Mouse (Mus musculus): ENCODE measurements at regions not wholly inside any gene's neighbourhood (a gene's known extent, or its start where the extent isn't known, plus 50 kb on each side); places are given as distances from the start of the nearest gene placed in this dataset.

DNA sequence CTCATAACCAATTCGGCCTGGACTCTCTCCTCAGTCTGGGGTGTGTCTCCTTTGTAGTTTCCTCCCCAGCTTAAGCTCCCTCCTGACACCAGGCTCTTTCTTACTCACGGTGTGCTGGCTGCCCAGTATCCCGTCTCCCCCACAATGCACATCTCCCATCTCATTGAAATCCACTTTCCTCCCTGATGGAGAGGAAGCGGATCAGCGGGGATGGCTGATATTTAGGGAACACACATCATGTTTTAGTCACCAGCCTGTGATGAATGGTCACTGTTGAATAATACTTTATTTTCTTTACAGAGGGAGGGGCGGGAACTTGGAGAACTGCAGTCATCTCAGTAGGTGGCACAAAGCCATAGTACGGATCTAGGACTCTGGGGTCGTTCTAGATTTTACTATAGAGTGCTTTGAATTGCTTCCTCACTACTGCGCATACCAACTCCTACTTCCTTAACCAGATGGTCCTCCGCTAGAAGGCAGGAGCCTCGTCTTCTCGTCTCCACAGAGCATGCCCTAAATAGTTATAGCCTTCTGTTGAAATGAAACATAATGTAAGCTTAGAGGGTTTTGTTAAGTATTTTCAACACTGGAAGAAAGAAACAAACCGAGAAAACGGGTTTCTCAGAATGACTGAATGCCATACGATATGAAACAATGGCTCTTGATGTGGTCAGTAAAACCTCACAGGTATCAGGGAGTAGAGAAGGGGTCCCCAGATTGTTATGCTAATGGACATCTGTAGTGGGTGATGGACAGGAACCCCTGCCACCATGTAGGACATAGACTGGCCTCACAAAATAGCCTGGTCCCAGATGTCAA lies 139.2 kb upstream of the Rap1b start:
- no peak for TF ChIP-seq CTCF (IDR thresholded peaks at IDR 0.05; ENCODE audit: low read depth)
- Histone ChIP-seq H3K4me2 (ENCODE audit: low read depth, low read length) (no peak overlapping the region), H3K4me3 (ENCODE audit: low read length) (no peak overlapping the region), H3K9ac (replicated peaks; ENCODE audit: low read length) (no peak overlapping the region), H3K9me3 (ENCODE audit: low read length) (no peaks in the 10 kb centered on the region), H3K4me1 (ENCODE audit: insufficient read depth, low read length) (no peaks in the 10 kb centered on the region), H3K27ac (no peak overlapping the region), H3K27me3 (ENCODE audit: insufficient read depth, low read length) (no peaks in the 10 kb centered on the region), H3K36me3 (ENCODE audit: insufficient read depth, low read length) (no peaks in the 10 kb centered on the region)
- DNase-seq (ENCODE audit: low spot score) = no peak
- WGBS = 71% methylated on average over 15 of the region's 15 CpGs
- no peak for ATAC-seq

DNA sequence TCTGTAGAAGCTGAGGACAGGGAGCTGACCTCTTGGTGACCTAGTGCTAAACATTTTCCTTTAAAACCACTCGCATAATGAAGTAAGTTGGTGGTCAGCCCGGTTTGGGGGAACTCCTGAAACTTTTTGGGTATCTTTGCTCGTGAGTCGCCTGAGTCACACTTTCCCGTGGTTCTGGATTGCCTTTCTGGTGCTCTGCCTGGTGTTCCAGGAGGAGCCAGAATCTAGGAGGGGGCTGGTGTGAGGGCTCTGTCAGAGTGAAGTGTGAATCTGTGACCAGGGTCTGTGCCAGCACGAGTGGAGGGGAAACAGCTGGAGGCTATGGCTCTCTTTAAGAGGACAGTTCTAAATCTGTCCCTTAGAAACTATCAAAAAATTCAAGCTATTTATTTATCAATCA lies 141.8 kb upstream of the Rap1b start:
- Histone ChIP-seq H3K27me3 (ENCODE audit: insufficient read depth, low read length) (no peaks in the 10 kb centered on the region), H3K27ac (no peak overlapping the region), H3K4me2 (ENCODE audit: low read depth, low read length) (no peak overlapping the region), H3K4me3 (ENCODE audit: low read length) (no peak overlapping the region), H3K4me1 (ENCODE audit: insufficient read depth, low read length) (no peaks in the 10 kb centered on the region), H3K36me3 (ENCODE audit: insufficient read depth, low read length) (no peaks in the 10 kb centered on the region), H3K9ac (replicated peaks; ENCODE audit: low read length) (no peak overlapping the region), H3K9me3 (ENCODE audit: low read length) (no peaks in the 10 kb centered on the region)
- ATAC-seq (no peak), DNase-seq (ENCODE audit: low spot score) (no peak)
- TF ChIP-seq CTCF (IDR thresholded peaks at IDR 0.05; ENCODE audit: low read depth) = no peak
- 64% methylated on average over 6 of the region's 6 CpGs for WGBS

DNA sequence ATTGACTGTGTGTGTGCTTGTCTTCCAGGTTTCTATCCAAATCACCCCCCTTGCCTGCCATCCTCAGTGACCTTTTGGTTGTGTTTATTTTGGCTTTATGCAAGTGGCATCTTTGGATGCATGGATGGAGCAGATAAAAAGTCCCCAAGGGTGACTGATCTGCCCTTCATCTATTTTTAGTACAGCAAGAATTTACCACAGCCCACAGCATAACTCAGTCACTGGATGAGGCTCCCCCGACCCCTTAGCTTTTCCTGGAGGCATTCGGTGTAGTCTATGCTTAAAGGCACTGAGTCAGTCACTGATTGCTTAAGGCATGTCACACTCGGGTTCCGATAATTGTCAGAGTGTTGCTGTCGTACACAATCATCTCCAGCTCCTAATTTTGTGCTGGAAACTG lies 142.2 kb upstream of the Rap1b start:
- no peak overlapping the region for H3K9ac ChIP-seq (replicated peaks; ENCODE audit: low read length)
- H3K36me3 ChIP-seq (ENCODE audit: insufficient read depth, low read length) = no peaks in the 10 kb centered on the region
- ATAC-seq (no peak), DNase-seq (ENCODE audit: low spot score) (no peak)
- no peak overlapping the region for H3K4me2 ChIP-seq (ENCODE audit: low read depth, low read length)
- TF ChIP-seq CTCF (IDR thresholded peaks at IDR 0.05; ENCODE audit: low read depth) = no peak
- no peaks in the 10 kb centered on the region for H3K27me3 ChIP-seq (ENCODE audit: insufficient read depth, low read length)
- no peaks in the 10 kb centered on the region for H3K9me3 ChIP-seq (ENCODE audit: low read length)
- H3K4me3 ChIP-seq (ENCODE audit: low read length) = no peak overlapping the region
- 80% methylated on average over 5 of the region's 5 CpGs for WGBS
- H3K4me1 ChIP-seq (ENCODE audit: insufficient read depth, low read length) = no peaks in the 10 kb centered on the region
- no peak overlapping the region for H3K27ac ChIP-seq

DNA sequence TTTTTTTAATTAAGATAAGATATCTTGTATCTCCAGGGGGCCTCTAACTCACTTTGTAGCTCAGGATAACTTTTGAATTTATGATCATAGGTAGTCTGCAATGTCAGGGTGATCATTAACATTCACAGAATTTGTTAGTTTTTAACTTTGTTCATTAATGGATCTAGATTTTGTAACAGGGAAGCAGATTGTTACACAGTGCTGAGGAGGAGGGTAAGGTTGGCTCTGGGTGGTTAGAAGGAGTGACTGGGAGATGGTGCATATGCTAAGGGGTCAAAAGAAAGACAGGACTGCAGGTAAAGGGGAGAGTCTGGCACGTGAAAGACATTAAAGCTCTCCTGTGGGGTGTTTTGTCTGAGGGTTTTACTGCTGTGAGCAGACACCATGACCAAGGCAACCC lies 145.3 kb upstream of the Rap1b start:
- H3K27me3 ChIP-seq (ENCODE audit: insufficient read depth, low read length) = no peaks in the 10 kb centered on the region
- 81% methylated on average over 1 of the region's 1 CpGs for WGBS
- no peak overlapping the region for H3K9ac ChIP-seq (replicated peaks; ENCODE audit: low read length)
- H3K27ac ChIP-seq = no peak overlapping the region
- no peaks in the 10 kb centered on the region for H3K36me3 ChIP-seq (ENCODE audit: insufficient read depth, low read length)
- H3K4me1 ChIP-seq (ENCODE audit: insufficient read depth, low read length) = no peaks in the 10 kb centered on the region
- H3K4me2 ChIP-seq (ENCODE audit: low read depth, low read length) = no peak overlapping the region
- DNase-seq (ENCODE audit: low spot score) (no peak), ATAC-seq (no peak)
- no peaks in the 10 kb centered on the region for H3K9me3 ChIP-seq (ENCODE audit: low read length)
- TF ChIP-seq CTCF (IDR thresholded peaks at IDR 0.05; ENCODE audit: low read depth) = no peak
- H3K4me3 ChIP-seq (ENCODE audit: low read length) = no peak overlapping the region

DNA sequence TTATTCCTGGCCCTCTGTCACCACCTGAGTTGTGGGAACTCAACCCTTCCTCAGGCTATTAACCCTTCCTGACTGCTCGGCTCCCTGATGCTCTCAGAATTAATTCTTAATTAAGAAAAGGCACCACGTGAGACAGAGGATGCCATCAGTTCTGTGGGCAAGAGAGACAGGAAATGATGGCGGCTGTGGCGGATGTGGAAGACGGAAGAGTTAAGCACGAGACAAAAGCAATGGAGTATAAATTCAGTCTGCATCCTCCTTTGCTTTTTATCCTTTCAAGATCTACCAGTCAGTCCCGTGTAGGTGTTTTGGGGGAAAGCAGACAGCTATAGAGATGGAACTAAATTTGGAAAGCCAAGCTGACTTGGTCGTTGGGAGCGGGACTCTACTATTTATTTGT lies 146.5 kb upstream of the Rap1b start:
- DNase-seq (ENCODE audit: low spot score) = no peak
- Histone ChIP-seq H3K4me2 (ENCODE audit: low read depth, low read length) (no peak overlapping the region), H3K27ac (no peak overlapping the region), H3K9ac (replicated peaks; ENCODE audit: low read length) (no peak overlapping the region), H3K36me3 (ENCODE audit: insufficient read depth, low read length) (no peaks in the 10 kb centered on the region), H3K4me3 (ENCODE audit: low read length) (no peak overlapping the region), H3K4me1 (ENCODE audit: insufficient read depth, low read length) (no peaks in the 10 kb centered on the region), H3K9me3 (ENCODE audit: low read length) (no peaks in the 10 kb centered on the region), H3K27me3 (ENCODE audit: insufficient read depth, low read length) (no peaks in the 10 kb centered on the region)
- TF ChIP-seq CTCF (IDR thresholded peaks at IDR 0.05; ENCODE audit: low read depth) = no peak
- 76% methylated on average over 9 of the region's 9 CpGs for WGBS
- no peak for ATAC-seq

DNA sequence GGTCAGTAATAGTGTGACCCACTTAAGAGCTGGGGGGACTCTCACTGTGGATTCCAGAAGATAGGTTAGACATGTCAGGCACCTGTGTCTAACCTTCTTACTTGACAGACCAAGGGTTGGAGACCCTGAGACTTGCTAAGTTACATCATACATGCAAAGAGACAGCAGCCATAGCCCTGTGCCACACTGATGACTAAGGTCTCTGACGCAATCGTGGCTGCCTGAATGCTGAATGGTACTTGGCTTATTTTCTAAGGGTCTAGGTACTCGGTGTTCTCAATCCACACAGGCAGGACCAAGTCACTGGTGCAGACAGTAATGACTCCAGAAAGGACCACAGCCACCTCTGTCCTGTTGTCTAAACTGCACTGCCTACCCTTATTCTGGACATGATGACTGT lies 147.8 kb upstream of the Mdm1 start:
- no peak for TF ChIP-seq CTCF (IDR thresholded peaks at IDR 0.05; ENCODE audit: low read depth)
- DNase-seq (ENCODE audit: low spot score) (no peak), ATAC-seq (no peak)
- H3K36me3 ChIP-seq (ENCODE audit: insufficient read depth, low read length) = no peaks in the 10 kb centered on the region
- H3K4me2 ChIP-seq (ENCODE audit: low read depth, low read length) = no peak overlapping the region
- H3K4me3 ChIP-seq (ENCODE audit: low read length) = no peak overlapping the region
- no peak overlapping the region for H3K9ac ChIP-seq (replicated peaks; ENCODE audit: low read length)
- WGBS = 86% methylated on average over 3 of the region's 3 CpGs
- no peaks in the 10 kb centered on the region for H3K27me3 ChIP-seq (ENCODE audit: insufficient read depth, low read length)
- H3K4me1 ChIP-seq (ENCODE audit: insufficient read depth, low read length) = no peaks in the 10 kb centered on the region
- H3K9me3 ChIP-seq (ENCODE audit: low read length) = no peaks in the 10 kb centered on the region
- no peak overlapping the region for H3K27ac ChIP-seq

DNA sequence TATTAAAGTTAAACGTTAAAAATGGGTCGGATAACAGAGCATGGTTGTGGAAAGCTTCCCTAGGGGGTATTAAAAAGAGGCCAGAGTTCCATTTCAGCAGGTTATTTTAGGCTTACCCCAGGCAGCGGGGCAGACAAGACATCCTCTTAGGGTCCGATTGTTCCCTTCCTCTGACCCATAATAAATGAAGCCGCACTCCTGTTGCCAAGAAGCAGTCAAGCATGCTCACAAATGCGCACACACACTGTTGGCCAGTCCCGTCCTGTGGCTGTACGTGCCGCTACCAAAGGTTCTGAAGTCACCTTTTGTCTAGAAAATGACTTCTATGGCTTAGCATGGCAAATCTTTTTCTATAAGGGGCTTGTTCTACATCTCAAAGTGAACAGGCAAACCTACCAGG lies 146.8 kb upstream of the Mdm1 start:
- WGBS = 11% methylated on average over 9 of the region's 9 CpGs
- Histone ChIP-seq H3K36me3 (ENCODE audit: insufficient read depth, low read length) (no peaks in the 10 kb centered on the region), H3K27ac (no peak overlapping the region), H3K4me3 (ENCODE audit: low read length) (no peak overlapping the region), H3K4me2 (ENCODE audit: low read depth, low read length) (peak overlapping the region; percentile 30), H3K9ac (replicated peaks; ENCODE audit: low read length) (no peak overlapping the region), H3K9me3 (ENCODE audit: low read length) (no peaks in the 10 kb centered on the region), H3K4me1 (ENCODE audit: insufficient read depth, low read length) (no peaks in the 10 kb centered on the region), H3K27me3 (ENCODE audit: insufficient read depth, low read length) (no peaks in the 10 kb centered on the region)
- TF ChIP-seq CTCF (IDR thresholded peaks at IDR 0.05; ENCODE audit: low read depth) = no peak
- ATAC-seq = no peak
- peak; percentile 47 for DNase-seq (ENCODE audit: low spot score)
